Mouse (Mus musculus) MEL-GATA-1-ER (cell line): Measurements from ENCODE around the gene Dlat.

Experiments
- DNase-seq: peaks from one replicate; pipeline ENCODE4 v3.0.0-alpha.2; 2012; ENCODE audit warnings: low read depth; ENCODE audit errors: extremely low read depth

Gene Dlat

GRCm38 (mm10) chr9:50659392-50660217 lies at the start of gene Dlat:
TSS of gene Dlat (minus strand) at chr9:50659780.
- peak; percentile 79 for DNase-seq

GRCm38 (mm10) chr9:50709108-50709507 lies 49.5 kb upstream of the Dlat start:
- no peak for DNase-seq

- DNase-seq, result no peak
Observed at GRCm38 (mm10) chr9:50704907-50705306, 45.3 kb upstream of the Dlat start.

DNA sequence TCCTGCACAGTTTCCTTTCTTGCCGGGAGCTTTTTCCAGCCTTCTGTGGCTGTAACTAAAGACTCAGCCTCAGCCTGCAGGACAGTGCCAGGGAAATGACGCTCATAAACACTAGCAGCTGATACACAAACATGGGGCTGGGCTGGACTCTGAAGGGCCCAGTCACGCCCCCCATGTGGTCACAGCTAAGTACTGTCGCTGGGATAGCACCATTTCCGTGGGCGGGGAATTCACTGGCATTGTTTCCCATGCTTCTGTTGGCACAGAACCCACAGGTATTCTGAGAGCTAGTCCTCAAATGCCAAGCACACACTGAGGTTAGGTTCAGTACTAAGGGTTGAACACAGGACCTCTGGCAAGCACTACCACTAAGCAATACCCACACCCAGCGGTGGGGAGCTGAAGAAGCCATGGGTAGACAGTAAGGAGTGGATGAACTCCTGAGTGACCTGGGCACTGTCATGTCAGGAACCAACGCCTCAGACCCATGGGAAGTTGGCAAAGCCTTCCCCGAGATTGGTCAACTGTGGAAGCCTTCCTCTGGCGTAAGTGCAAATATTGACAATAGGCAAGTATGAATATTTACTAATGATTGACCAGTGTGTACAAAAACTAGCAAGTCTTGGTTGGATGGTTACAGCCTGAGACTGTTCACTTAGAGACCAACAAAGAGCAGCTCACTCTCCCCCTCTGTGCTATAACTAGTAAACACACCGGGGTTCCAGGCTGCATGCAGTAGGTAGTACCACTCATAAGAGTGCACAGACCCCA lies 41.5 kb upstream of the Dlat start:
- no peak for DNase-seq

- DNase-seq, result no peak
Observed at GRCm38 (mm10) chr9:50698418-50699409, 39.1 kb upstream of the Dlat start.

- peak; percentile 68 for DNase-seq
Observed at GRCm38 (mm10) chr9:50697706-50698041, 38.1 kb upstream of the Dlat start.

GRCm38 (mm10) chr9:50696851-50697705 lies 37.5 kb upstream of the Dlat start:
- no peak for DNase-seq

- no peak for DNase-seq
Observed at GRCm38 (mm10) chr9:50695153-50695552, 35.6 kb upstream of the Dlat start.

DNA sequence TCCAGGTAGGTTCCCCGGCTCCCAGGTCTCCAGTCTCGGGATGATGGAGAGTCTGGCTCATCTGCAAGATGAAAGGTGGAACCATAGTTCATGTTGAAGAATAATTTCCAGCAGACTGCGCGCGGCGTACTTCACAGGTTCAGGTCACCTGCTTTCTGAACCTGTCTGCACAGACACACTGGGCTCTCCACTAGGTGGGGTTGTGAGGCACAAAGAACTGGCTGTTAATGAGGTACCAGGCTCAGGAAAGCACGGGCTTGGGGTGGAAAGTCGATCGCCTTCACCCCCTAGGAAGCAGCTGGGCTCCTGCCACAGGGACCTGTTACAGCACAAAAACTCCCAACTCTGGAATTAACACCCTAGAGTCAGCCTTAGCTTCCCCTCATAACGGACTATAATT lies 34.1 kb upstream of the Dlat start:
- DNase-seq, result no peak

- no peak for DNase-seq
Observed at GRCm38 (mm10) chr9:50692626-50693580, 33.3 kb upstream of the Dlat start.

GRCm38 (mm10) chr9:50686866-50687652 lies 27.5 kb upstream of the Dlat start:
- DNase-seq, result no peak

DNA sequence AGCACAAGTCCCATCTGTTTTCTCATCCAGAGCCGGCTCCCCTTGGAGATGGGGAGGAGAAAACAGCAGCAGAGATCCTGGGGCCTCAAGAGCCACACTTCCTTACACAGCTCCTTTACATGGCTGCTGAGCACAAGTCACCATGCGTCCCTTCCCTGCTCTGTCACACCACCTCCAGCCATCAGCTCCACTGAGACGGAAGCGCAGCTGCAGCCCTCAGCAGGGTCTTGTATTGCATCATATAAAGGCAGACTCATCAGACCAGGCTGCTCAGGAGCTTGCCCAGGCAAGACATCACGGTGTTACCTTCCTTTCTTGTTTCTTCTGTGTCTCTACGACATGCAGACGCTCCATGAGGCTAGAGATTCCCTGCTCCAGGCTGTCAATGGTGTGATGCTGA lies 22.1 kb upstream of the Dlat start:
- DNase-seq, result no peak

GRCm38 (mm10) chr9:50679406-50679805 lies 19.8 kb upstream of the Dlat start:
- no peak for DNase-seq

- DNase-seq, result no peak
Observed at GRCm38 (mm10) chr9:50674771-50675170, 15.2 kb upstream of the Dlat start.

DNA sequence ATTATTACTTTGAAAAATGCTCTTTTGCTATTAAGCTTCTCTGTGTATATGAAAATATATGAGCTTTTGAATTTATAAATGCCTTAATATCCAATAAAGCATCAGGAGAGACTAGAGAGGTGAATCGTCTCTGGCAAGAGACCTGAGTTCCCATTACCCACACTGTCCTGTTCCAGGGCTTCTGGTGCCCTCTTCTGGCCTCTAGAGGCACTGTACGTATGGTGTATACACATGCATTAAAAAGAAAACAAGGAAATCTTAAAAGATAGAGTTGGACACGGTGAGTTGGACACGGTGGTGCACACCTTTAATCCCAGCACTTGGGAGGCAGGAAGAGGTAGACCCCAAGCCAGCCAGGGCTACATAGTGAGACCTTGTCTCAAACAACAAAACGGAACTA lies 11.1 kb upstream of the Dlat start:
- peak; percentile 61 for DNase-seq

DNA sequence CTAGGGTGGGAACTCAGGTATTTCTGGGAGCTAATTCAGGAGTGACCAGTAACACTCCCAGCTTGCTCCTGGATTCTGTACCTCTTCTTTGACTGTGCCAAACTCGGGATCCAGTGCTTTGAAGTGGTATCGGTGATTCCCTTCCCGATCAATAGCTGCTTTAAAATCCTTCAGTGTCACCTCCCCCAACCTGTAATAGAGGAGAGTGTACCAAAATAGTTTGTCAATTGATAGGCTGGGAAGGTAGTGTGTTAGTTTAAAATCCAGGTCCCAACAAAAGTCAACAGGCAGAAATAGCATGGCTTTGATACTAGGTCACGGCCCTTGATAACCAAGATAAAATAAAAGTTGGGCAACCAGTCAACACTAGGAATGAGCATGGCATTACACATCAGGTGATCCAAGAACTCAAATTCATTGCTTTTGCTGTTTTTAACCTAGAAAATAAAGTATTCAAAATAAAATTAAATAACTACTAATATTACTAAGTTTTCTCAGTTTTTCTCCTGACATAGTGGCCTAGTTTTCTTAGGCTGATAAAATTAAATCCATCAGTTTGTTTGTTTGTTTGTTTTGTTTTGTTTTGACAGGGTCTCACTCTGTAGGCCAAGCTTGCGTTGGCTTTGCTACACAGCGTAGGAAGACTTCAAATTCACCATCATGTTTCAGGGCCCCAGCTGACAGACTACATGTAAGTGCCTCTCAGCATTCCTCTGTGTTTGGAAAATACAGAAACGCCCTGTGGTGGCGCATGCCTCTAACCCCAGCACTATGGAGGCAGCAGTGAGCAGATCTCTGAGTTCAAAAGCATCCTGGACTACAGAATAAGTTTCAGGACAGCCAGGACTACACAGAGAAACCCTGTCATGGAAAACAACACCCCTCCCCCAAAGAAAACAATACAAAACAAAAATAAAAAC lies 8.3 kb upstream of the Dlat start:
- DNase-seq, result no peak

DNA sequence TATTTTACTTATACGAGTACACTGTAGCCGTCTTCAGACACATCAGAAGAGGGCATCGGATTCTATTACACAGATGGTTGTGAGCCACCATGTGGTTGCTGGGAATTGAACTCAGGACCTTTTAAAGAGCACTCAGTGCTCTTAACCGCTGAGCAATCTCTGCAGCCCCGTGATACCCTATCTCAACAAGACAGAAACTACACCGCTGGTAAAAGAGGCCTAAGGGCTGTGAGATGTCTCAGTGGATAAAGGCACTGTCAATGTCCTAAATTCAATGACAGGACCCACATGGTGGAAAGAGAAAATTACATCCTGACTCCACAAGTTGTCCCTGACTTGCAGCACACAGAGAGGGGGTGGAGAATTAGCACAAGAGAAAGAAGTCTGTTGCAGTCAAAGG lies 6.9 kb upstream of the Dlat start:
- no peak for DNase-seq

- DNase-seq, result no peak
Observed at GRCm38 (mm10) chr9:50664826-50665225, 5.2 kb upstream of the Dlat start.
